Mouse (Mus musculus) lung, embryonic 16.5 days (tissue): ENCODE results near the gene Zscan20. TPM values are rescaled to one million over a fixed set of nuclear protein-coding genes. Genes with fewer than 3 reads are reported as not detected.

Experiments
- ATAC-seq: fragments of 200-750 bp; cut with Nextera tagmentation; 2 replicates; pipeline ENCODE4 v1.8.0; 2017; ENCODE audit warnings: low read depth, mild to moderate bottlenecking, moderate library complexity
- H3K27ac ChIP-seq: fragments of 300-500 bp; sonication (generic); 2 replicates; pipeline ENCODE4 v1.5.1; 2014; ENCODE audit warnings: mild to moderate bottlenecking, control low read depth, low read length
- H3K27me3 ChIP-seq: fragments of 300-500 bp; sonication (generic); 2 replicates; pipeline ENCODE4 v1.6.1; 2014; ENCODE audit warnings: low read depth, low read length, mixed read lengths; ENCODE audit not compliant: control insufficient read depth, insufficient read depth
- H3K36me3 ChIP-seq: fragments of 300-500 bp; sonication (generic); 2 replicates; pipeline ENCODE4 v1.6.1; 2014; ENCODE audit warnings: low read length; ENCODE audit not compliant: control insufficient read depth, insufficient read depth
- H3K4me1 ChIP-seq: fragments of 300-500 bp; sonication (generic); replicated peaks from 2 replicates; pipeline ENCODE4 v1.6.1; 2014; ENCODE audit warnings: low read length, mixed read lengths; ENCODE audit not compliant: control insufficient read depth, insufficient read depth
- H3K4me2 ChIP-seq: fragments of 300-500 bp; sonication (generic); 2 replicates; pipeline ENCODE4 v1.6.1; 2014; ENCODE audit warnings: low read depth, low read length, control low read depth
- H3K4me3 ChIP-seq: fragments of 300-500 bp; sonication (generic); 2 replicates; pipeline ENCODE4 v1.5.1; 2014; ENCODE audit warnings: mild to moderate bottlenecking, low read length, control low read depth
- H3K9ac ChIP-seq: fragments of 300-500 bp; sonication (generic); 2 replicates; pipeline ENCODE4 v1.6.1; 2014; ENCODE audit warnings: low read length, control low read depth
- H3K9me3 ChIP-seq: fragments of 300-500 bp; sonication (generic); 2 replicates; pipeline ENCODE4 v1.6.1; 2016; ENCODE audit warnings: low read length; ENCODE audit not compliant: control insufficient read depth
- WGBS: fragments of 180-500 bp; shearing (Covaris S2); extraction: QIAGEN DNeasy Blood & Tissue Kit; methylation state at CpG from one replicate; pipeline ENCODE4 v1.1.7; 2014; 5-methylcytosine and 5-hydroxymethylcytosine counted together
- polyA plus RNA-seq: library from polyadenylated mRNA; unstranded; fragments of >200 nt; fragmentation: Nextera tagmentation; extraction: Ambion mirVana; gene quantifications from 2 replicates; pipeline ENCODE4 v1.2.1, GENCODE M21; 2015

The Zscan20 gene
- polyA plus RNA-seq, 1 experiment from 2014 or later: 4.5 TPM

- WGBS: 19% methylated on average over 2 of the region's 2 CpGs
- ATAC-seq: no peak
- no peaks in the 10 kb centered on the region for H3K4me1 ChIP-seq
- H3K9me3 ChIP-seq: no peaks in the 10 kb centered on the region
- no peak overlapping the region for H3K4me3 ChIP-seq
- no peaks in the 10 kb centered on the region for H3K36me3 ChIP-seq
- H3K27me3 ChIP-seq: no peaks in the 10 kb centered on the region
- H3K4me2 ChIP-seq: no peak overlapping the region
- no peak overlapping the region for H3K27ac ChIP-seq
- H3K9ac ChIP-seq: no peak overlapping the region
These were observed 66.5 kb downstream of the Zscan20 start for GRCm38 (mm10) chr4:128543378-128543777.

Other genes starting within 250 kb of the Zscan20 start
- 1.6 and 1.8 TPM in 2 replicates for gene Tlr12, start 8.5 kb upstream of the Zscan20 start, polyA plus RNA-seq
- gene Phc2, start 44.6 kb upstream of the Zscan20 start, polyA plus RNA-seq: 18.9 and 19.8 TPM in 2 replicates
- 0.16 and 0.30 TPM in 2 replicates for gene A3galt2, start 145.3 kb upstream of the Zscan20 start, polyA plus RNA-seq
- gene Zfp362, start 195.9 kb upstream of the Zscan20 start, polyA plus RNA-seq: 32.2 and 33.6 TPM in 2 replicates